Mouse (Mus musculus): Measurements from ENCODE around the gene Prtn3.

DNA sequence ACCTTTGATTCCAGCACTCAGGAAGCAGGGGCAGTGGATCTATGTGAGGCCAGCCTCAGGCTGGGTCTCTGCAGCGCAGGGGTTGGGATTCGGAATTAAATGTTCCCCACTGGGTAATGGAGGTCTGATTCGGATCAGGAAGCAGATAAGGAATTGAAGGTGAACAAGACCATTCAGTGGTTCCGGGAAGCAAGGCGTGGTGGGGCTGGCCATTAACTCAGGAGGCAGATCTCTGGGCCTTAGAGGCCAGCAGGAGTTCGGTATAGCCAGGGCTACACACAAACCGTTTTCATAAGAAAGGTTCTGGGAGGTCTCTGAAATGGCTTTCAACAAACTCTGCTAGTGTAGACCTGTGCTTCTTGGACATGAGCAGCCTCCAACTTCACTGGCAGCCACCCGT lies 21.4 kb upstream of the Prtn3 start:
- no peak for TF ChIP-seq CTCF (IDR thresholded peaks at IDR 0.05)
- no peak for TF ChIP-seq POLR2A (IDR thresholded peaks at IDR 0.05; ENCODE audit: insufficient read depth, low read depth, low read length)
- no peak for TF ChIP-seq EP300 (IDR thresholded peaks at IDR 0.05; ENCODE audit: insufficient read depth, low read depth, low read length)
